Mouse (Mus musculus) granulocyte monocyte progenitor cell, adult 5-6 weeks (primary cell): ENCODE results near the gene Inip. TPM values are rescaled to one million over a fixed set of nuclear protein-coding genes. Genes with fewer than 3 reads are reported as not detected.
"Not testable (repeated sequence)": the region's sequence is repeated elsewhere in the genome, so short reads cannot be mapped to it uniquely, and the experiment has no call there.

Experiments
- ATAC-seq: replicated peaks from 2 replicates; pipeline ENCODE4 v1.8.0; 2016; ENCODE audit warnings: mild to moderate bottlenecking, moderate TSS enrichment, inconsistent platforms; ENCODE audit not compliant: poor library complexity, severe bottlenecking
- total RNA-seq, 2 experiments: library from RNA; stranded (forward) in 1 of 2; stranded (reverse) in 1 of 2; fragments of 200-712, 200-1000 nt in 1 of 2; fragments of >200 nt in 1 of 2; fragmentation: Nextera tagmentation in 1 of 2; gene quantifications; 2 replicates each; pipeline ENCODE4 v1.2.3; 2014 to 2017

Inip gene
- total RNA-seq, 2 experiments from 2014 or later = 49.9 to 55.9 TPM

GRCm38 (mm10) chr4:59814094-59814493 is 12.7 kb upstream of the Inip start:
- ATAC-seq = no peak

- ATAC-seq = peak; percentile 59
Observed at GRCm38 (mm10) chr4:59808396-59808795, 7.0 kb upstream of the Inip start.

- no peak for ATAC-seq
Observed at GRCm38 (mm10) chr4:59807521-59807920, 6.1 kb upstream of the Inip start.

DNA sequence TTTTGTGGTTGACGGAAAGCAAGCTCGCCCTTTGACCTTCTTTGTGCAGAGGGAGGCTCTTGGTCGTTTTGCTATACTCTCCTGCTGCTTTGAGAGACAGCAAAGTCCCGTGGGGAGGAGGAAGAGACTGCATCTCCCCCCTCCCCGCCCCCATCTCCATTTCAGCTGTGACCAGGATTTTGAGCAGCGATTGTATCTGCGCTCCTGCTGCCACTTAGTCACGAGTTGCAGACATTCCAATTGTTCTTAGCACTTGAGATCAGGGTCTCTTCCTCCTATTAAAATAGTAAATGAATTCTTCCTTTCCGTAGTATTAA is 5.4 kb upstream of the Inip start:
- ATAC-seq = no peak

GRCm38 (mm10) chr4:59805968-59806878 is 4.8 kb upstream of the Inip start:
- peak; percentile 20 for ATAC-seq

DNA sequence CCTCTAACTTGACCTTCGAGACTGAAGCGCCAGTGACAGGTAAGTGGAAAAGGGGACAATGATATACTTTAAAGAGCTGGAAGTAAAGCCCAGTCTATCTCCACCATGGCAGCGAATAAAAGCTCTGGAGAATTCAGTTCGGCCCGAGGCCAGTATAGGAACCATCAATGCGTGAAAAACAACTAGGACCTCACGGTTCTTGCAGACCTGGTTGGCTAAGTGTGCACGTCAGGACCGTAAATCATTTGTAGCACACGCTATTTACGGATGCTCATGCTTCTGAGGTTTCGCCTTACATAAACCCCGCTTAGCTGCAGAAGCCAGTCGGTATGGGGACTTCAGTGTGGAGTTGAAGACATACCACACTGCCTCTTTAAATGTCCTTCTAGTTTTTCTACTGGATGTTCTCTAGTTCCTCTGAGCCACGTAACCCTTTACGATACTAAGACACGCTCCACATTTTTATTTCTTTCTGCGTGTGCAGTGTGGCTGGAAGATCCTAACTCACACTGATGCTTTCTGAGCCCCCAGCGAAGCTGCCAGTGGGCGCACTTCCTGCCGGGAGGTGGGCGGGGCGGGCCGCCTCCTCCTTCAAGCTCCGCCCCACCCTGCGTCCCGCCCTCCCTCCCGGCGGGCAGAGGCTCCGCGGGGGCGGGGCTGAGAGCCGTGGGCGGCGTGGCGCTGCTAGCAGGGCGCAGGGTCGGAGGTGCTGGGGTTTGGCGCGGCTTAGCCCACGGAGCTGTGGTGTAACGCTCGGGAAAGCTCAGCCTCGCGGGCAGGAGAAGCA is 4.0 kb upstream of the Inip start, which contains the start of gene Snx30:
Gene Snx30 (plus strand): TSS at position 660 of the 787 bp plus-strand sequence.
- peak; percentile 54 for ATAC-seq

- no peak for ATAC-seq
Observed at GRCm38 (mm10) chr4:59804754-59805153, 3.4 kb upstream of the Inip start.

GRCm38 (mm10) chr4:59803358-59803757 is 2.0 kb upstream of the Inip start:
- ATAC-seq = peak; percentile 61

DNA sequence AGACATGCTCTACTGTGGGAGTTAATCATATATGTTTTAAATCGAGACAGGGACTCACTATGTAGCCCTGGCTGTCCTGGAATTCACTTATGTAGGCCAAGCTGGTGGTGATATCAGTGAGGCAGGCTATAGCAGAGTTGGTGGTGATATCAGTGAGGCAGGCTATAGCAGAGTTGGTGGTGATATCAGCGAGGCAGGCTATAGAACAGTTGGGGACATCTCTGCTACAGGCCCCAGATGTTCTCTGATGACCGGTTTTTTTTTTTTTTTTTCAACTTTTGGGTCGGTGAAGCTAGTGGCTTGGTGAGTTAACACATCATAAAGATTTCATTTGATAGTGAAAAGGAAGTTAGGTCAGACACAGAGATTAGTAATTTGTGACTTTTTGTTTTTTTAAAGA is 1.4 kb upstream of the Inip start:
- no peak for ATAC-seq

DNA sequence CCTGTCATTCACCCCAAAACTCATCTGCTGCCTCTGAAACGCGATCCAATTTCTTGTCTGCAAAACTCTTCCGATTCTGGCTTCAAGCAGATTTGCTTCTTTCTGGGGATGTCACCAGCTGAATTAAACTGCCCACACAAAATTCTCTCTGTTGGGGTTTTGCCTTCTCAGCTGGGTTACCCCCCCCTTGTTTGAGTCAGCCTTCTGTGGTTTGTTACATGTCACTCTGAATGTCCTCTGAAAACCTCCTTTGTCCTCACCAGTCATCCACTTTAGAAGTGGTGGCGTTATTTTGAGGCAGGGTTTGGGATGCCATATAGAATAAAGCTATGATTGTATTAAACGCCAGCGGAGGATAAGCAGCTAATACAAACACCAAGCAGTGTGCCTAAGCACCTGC is 718 bp upstream of the Inip start:
- no peak for ATAC-seq

- no peak for ATAC-seq
Observed at GRCm38 (mm10) chr4:59800181-59800580, 1.2 kb downstream of the Inip start.

GRCm38 (mm10) chr4:59795788-59796455 is 5.5 kb downstream of the Inip start:
- ATAC-seq = peak; percentile 55

DNA sequence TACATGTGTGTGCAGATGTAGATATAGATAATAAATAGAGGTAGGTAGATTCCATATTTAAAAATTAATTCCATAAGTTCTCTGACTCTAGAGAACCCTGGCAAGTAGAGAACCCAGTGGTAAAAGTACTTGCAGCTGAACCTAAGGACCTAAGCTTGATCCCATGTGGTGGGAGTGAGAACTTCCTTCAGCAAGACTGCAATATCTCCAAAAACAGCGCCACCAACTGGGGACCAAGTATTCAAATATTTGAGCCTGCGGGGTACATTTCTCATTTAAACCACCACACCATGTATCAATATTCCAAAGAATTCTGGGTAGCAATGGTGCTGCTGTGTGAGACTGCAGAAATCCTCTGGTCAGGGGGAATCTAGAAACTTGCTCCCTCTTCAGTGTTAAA is 7.3 kb downstream of the Inip start:
- no peak for ATAC-seq

DNA sequence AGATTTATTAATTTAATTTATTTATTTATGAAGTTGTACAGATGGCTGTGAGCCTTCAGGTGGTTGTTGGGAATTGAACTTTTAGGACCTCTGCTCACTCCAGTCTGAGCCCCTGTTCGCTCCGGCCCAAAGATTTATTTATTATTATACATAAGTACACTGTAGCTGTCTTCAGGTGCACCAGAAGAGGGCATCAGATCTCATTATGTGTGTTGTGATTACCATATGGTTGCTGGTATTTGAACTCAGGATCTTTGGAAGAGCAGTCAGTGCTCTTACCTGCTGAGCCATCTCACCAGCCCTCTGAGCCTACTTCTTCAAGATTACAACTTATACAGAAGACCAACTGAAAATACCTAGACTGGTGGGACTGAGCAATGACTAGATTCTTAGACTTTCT is 7.8 kb downstream of the Inip start:
- not testable (repeated sequence) for ATAC-seq

GRCm38 (mm10) chr4:59789015-59789414 is 12.4 kb downstream of the Inip start:
- ATAC-seq = no peak

- ATAC-seq = no peak
Observed at GRCm38 (mm10) chr4:59787126-59787525, 14.3 kb downstream of the Inip start.

DNA sequence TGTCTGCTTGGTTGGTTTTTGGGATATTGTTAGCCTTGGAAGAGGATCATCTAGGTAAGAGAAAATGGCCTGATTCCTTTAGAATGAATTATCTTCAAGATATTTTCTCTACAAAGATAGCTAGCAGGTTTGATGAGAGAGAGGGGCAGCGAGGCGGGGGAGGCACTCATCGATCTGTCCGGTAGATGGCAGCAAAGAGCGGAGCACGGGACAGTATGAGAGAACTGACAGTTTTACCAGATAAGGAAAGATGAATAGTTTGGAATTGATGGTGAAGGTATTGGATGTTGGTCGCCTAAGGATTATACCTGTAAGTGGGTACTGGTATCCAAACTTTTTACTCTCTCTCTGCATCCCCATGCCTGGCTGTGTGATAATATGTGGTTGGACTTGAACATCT is 14.7 kb downstream of the Inip start:
- peak; percentile 31; the same call in 1 of the 2 replicates for ATAC-seq

GRCm38 (mm10) chr4:59785412-59785811 is 16.0 kb downstream of the Inip start:
- ATAC-seq = no peak

- ATAC-seq = peak; percentile 94
Observed at GRCm38 (mm10) chr4:59783685-59784279, 17.6 kb downstream of the Inip start.

DNA sequence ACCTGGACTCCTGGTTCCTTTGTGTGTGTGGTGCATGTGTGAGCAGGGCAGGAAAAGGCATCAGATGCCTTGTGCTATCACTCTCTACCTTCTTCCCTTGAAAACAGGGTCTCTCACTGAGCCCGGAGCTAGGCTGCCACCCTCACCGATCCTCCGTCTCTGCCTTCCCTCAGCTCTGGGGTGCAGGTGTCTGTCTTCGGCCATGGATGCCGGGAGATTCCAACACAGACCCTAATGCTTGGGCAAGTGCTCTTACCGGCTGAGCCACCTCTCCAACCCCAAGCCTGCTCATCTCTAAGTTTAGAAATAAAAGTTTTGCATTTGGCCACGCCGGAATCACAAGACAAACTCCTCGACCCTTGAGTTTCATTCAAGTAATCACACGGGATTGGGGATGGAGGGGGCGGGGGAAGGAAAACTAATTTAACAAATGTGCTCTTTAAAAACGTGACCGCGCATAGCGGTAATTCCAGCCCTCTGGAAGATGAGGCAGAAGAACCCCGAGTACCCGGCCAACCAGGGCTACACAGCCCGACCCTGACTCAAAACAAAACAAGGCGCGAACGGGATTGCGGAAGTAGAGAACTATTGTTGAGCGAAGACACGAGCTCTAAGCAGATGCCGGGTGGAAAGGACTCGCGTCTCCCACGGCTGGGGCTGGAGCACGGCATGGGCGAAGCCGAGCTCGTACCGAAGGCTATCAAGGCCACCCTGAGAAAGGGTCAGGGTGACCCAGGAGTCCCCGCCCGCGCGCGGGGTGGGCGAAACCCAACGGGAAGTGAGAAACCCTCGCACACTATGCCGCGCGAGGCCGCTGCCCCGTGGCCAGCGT is 18.3 kb downstream of the Inip start:
- peak; percentile 52 for ATAC-seq
